Mouse (Mus musculus) layer of hippocampus, adult 9-10 months (tissue): ENCODE measurements around the gene Ssbp4.

Experiments used
- DNase-seq: peaks from one replicate; pipeline ENCODE4 v3.0.0; 2022; ENCODE audit warnings: low spot score

The Ssbp4 gene

DNA sequence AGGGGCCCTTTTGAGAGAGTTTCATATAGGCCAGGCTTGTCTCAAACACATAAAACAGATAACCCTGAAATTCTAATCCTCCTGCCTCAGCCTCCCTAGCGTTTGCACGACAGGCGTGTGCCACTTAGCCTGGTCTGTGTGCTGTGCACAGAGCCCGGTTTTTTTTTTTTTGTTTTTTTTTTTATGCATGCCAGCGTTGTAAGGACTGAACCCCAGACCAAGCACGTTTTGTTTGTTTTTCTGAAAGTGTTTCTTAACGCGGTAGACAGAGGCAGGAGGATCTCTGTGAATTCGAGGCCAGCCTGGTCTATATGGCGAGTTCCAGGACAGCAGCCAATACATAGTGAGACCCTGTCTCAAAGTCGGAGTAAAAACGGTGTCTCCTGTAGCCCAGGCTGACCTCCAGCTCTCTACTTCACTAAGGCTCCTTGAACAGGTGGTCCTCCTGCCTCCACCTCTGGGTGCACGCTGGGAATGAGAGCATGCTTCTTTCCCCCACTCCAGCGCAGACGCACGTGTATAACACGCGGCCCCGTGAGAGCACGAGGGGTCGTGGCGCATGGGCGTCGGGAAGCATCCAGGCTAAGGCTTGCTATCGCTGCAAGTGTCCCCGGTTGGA is at the start of gene Ssbp4:
Ssbp4 (minus strand) TSS at position 124 of the 619 bp plus-strand sequence.
- no peak for DNase-seq

DNA sequence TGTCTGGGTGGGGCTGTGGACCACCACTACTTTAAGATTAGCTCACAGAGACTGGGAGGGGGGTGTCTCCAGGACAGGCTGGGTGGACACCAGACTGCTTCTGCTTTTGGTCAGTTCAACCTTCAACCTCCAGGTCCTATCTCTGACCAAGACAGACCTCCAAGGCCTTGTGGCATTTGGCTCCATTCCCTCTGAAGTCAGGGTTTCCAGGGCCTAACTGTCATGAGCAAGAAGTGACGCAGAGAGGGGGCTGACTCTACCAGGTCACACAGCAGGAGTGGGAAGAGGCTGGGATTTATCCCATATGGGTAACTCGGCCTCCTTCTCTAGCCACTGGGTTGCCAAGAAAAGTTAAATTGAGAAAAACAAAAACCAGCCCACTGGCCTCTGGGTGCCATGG is 49.1 kb upstream of the Ssbp4 start:
- DNase-seq = no peak

DNA sequence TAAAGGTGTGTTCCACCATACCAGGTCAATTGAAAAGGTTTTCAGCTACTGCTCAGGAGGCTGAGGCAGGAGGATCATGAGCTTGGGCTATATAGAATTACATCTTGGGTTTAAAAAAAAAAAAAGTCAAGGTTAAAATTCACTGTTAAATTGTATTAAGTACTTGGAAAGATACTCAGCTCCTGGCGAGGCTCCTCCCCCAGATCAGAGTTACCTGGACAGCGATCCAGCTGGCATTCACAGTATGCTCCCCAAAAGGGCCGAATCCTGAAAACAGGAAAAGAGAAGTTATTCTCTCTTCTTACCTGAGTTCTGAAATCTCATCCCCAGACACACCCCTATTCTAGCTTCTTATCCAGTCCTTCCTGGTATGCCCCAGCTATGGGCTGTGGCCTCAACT is 48.5 kb upstream of the Ssbp4 start:
- DNase-seq = no peak

DNA sequence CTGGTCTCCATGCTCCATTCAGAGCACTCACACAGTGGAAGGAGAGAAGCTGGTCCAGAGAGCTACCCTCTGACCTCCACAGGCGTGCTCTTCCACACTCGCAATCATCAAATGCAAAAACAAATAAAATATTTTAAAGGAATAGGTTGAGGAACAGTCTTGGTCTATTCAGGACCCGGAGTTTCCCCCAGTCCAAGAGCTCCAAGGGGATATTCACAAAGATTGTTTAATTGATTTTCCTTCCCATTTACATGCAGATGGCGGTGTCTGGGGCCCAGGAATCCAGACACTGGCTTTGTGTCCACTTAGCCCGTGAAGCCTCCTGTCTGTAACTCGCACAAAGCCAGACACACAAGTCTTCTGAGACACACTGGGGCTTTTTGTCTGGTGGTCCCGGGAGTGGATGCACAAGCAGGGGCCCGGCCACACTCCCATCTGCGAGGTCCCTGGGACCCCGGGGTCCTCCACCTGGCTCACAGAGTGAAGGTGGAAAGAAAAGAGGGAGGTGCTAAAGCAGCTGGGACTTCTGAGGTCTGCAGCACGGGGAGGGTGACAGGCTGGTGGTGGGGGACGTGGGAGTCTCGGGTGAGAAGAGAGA is 47.6 kb upstream of the Ssbp4 start:
- DNase-seq = no peak

DNA sequence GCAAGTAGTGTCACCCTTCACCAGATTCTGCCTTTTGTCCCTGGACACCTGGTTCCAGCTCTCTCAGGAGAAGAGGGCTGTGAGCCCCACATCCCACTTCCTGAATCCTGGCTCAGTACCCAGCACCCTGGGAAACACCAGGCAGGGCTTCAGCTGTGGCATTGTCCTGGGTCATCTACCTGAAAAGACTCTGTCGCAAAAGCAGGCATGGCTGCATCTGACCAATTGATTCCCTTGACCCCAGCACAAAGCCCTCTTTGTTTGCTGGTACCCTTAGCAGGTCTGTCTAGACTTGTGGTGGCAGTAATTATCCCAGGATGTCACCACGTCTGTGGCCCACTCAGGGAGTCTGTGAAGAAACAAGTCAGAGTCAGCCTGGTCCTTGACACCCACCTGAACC is 46.8 kb upstream of the Ssbp4 start:
- no peak for DNase-seq

DNA sequence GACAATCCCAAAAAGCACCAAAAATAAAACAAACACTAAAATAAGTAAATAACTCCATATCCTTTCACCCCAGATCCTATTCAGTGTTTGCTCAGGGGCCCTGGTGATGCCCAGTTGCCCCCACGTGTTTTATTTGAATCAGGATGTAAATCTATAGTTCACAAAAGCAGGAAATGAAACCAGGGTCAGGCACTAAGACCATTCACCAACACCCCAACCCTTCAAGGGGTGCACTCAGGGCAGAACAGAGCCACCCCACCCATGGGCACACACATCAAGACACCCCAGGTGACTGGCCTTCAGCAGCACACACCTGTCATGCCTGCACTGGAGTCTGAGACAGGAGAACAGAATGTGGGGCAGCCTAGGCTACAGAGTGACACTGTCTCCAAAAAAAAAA is 45.4 kb upstream of the Ssbp4 start:
- no peak for DNase-seq

DNA sequence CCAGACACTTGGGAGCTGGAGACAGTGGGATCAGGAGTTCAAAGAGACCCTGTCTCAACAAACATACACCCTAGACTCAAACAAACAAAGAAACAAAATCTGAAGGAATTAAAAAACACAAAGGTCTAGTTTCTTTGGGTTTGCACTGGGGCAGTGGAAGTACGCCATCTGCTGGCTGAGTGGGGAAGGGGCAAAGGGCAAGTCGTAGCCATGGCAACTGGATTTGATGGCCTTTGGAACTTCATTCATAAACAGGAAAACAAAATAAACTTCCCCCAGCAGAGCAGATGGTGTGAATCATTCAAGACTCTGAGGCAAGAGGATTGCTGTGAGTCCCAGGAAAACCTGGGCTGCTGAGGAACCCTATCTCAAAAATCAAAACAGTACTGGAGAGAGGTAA is 44.6 kb upstream of the Ssbp4 start:
- DNase-seq = no peak

DNA sequence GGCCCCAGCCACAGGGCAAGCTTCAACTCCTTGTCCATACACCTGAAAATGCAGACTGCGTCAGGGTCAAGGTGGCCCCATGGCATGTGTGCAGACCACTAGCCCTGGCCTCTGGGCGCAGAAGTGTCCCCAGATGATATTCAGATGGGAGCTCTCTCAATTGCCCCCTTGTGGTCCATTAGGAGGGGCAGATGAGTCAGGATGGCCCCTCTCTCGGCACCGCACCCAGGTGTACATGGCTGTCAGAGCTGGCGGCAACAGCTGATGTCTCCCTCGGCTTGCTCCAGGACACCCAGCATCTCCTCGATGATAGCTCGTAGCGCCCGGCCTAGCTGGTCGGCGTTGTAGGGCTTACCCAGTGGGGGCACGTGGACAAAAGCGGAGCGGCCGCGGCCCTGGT is 41.7 kb upstream of the Ssbp4 start:
- DNase-seq = no peak

DNA sequence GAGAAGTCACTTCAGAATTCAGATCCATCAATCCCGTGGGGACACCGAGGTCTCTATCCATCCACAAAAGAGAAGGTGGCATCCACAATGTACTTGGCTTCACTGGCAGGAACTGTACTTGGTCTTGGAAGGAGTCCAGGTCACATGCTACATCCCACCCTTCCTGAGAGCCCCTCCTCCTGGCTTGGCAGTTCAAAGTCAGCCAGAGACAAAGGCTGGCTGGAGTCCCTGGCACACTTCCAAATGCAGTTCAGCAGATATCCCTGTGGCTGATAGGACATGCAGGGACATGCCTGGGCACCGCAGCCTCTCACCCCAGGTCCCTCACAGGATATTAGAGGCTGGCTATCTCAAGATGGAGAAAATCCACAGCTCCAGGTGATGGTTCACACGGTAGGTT is 40.7 kb upstream of the Ssbp4 start:
- DNase-seq = no peak

DNA sequence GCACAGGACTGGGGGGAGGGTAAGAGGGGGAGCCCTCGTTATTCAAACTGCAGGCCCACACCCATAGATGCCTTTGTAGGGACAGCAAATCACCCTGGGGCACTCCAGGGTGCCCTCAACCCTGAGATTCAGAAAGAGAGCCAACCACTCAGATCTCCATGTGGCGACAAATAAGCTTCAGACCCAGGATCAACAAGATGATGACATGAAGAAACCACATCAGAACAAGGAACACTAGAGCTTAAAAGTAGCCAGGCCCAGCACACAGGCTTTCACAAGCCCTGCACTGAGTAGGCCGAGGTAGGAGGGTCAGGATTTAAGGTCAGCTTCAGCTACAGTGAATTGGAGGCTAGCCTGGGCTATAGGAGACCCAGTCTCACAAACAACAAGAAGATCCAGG is 40.2 kb upstream of the Ssbp4 start:
- DNase-seq = no peak

DNA sequence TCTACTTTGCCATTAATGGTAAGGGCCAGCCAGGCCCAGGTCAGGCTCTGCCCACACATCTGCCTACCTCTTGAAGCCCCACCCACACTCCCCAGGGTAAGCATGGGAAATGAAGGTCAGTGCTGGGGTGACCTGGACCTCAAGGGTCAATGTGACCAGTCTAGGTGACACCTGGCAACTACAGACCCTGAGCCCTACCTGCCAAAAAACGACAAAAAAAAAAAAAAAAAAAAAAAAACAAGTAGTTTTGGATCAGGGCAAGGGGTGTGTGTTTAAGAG is 39.4 kb upstream of the Ssbp4 start:
- no peak for DNase-seq

DNA sequence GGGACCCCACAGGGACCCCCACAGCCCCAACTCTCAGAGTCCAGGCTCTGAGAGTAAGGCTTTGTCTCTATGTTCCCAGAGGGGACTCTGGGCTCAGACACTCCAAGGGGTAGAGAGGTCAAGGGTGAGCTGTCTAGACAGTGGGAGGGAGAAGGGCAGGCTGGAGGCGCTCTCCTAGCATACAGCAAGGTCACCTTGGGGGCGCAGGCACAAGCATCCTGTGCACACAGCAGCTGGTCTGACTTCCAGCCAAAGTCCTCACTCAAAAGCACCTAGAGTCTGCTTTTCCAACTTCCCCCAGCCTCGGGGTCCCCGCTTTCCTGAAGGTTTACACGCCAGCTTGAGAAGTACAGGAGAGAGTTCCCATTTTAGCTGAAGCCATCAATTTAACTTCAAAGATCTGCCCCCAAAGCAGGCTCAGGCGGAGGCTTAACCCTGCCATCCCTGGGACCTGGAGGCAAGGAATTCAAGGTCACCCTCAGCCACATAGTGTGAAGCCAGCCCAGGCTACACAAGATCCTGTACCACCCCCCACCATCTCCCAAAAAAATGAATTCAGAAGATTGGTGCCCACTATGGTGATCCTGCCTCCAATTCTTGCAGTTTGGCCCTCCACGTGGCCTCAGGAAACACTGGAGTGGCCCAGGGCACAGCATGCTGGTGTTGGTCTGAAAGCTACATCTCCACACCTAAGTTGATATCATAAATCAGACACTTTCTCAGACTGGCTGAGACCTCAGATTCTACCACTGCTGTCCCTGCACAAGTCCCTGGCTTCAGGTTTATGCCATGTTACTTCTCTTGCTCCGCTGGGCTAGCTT is 38.9 kb upstream of the Ssbp4 start:
- no peak for DNase-seq

DNA sequence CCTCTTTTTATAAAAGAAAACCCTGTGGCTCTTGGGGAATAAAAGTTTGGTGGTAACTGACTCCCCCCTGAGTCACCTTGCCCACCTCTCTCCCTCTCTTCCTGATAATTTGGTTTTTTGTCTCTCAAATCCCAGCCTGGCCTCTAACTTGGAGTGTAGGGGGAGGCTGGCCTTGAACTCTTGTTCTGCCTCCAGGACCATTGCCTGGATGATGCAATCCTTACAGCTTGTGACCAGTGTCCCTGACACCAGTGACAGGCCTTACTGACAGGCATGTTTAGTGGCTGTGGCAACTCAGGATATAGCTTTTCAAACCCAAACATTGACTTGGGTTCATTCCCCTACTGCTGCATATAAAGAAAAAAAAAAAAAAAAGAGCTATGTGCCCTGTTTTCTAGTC is 38.1 kb upstream of the Ssbp4 start:
- DNase-seq = no peak

DNA sequence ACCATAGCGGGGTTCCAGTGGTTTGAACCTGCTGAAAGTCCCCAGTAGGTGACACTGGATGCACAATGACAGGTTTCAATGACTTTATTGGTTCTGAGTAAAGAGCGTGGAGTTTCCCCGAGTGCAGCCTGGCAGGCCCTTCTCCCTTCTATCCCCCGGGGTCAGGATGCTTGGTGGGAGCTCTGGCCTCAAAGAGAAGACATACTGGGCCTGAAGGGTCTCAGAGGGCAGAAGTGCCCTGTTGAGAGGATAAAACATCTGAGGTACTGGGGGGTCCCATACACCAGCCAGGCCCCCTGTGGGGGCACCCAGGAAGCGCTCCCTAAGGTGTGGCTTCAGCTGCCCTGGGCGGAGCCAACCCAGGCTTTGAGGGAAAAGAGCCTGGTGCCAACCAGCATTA is 37.7 kb upstream of the Ssbp4 start:
- DNase-seq = no peak

DNA sequence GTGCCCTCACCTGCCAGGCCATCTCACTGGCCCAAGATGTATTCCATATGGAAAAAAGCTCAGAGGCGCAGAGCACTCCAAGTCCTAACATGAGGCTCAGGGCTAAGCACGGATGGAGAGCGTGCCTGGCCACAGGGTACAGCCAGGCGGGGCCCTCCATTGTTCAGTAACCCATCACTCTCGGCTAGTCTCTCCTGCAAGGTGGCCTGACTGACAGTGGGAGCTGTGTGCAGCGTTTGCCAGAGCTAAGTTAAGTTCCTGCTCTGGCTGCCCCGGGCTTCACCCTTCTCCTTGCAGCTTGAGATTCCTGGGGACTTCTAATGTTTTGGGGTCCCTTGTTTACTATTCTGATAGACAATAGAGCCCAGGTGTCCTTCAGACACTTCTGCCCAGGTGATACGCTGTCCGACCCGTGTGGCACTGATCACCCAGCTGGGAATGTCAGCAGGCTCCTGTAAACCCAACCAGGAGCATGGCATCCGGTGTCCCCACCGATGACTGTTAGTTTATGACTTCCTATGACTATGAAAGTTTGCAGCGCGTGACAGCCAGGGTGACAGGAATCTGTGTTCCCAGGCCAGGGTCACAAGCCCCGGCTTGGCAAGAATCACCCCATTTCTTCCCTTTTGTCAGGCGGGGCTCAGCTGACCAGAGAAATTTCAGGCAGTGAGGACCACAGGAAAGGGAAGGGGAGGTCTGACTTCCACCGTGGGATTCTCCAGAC is 37.0 kb upstream of the Ssbp4 start:
- DNase-seq = no peak

DNA sequence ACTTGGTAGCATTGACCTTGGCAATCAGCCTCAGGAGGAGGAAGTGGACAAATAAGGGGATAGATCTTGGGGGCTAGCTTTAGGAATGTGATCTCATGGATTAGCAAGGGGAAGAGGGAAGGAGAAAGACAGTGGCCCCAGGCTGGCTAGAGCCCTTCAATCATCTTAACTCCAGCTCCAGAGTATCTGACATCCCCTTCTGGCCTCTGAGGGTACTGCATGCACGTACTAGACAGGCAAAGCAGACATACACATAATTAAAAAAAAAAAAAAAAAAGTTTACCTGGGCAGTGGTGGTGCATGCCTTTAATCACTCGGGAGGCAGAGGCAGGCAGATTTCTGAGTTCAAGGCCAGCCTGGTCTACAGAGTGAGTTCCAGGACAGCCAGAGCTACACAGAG is 35.4 kb upstream of the Ssbp4 start:
- no peak for DNase-seq

DNA sequence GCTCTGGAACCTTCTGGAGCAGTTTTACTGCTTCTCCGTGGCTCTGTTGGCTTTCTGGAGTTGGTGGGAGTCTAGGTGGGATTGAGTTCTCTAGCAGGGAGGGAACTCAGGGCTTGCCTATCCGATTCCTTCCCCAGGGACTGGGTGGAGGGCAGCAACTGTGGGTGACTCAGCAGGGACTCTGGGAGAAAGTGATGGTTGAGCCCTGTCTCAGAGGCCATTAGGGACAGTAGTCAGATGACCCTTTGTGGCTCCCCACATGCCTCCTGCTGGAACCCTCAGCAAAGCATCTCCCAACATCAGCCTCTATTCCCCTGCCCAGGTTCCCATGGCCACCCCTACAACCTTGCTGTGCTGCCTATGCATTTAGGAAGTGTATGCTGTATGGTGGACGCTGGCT is 34.3 kb upstream of the Ssbp4 start:
- no peak for DNase-seq

DNA sequence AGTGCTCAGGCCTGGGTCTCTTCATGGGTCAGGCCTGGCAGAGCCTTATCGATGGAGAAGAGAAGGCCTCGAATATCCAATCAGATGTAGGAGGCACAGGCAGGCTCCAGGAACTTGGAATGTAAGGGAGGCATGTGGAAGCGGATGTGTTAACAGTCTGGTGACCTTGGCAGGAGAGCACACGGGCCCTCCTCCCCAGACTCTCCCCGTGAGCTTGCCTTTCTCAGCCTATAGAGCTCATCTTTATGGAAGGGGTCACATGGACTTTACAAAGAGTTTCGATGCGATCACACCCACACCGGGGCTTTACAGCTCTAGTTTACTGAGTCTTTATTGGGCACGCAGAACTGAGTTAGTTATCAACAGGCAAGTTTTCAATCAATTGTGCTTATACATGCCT is 30.1 kb upstream of the Ssbp4 start:
- no peak for DNase-seq

DNA sequence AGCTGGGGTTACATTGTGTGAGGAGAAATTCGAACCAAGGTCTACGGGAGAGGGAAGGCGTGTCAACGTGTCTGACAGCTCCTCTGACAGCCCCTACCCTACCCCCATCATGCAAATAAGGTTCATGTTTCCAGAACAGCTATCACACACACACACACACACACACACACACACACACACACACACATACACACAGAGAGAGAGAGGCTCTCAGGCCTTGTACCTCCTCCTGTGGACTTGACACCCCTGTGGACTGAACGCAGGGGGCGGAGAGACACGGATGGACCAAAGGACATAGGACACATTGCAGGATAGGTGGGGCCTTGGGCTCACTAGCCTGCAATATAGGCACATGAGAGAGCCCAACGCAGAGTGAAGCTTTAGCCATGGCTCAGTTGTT is 28.2 kb upstream of the Ssbp4 start:
- DNase-seq = no peak

DNA sequence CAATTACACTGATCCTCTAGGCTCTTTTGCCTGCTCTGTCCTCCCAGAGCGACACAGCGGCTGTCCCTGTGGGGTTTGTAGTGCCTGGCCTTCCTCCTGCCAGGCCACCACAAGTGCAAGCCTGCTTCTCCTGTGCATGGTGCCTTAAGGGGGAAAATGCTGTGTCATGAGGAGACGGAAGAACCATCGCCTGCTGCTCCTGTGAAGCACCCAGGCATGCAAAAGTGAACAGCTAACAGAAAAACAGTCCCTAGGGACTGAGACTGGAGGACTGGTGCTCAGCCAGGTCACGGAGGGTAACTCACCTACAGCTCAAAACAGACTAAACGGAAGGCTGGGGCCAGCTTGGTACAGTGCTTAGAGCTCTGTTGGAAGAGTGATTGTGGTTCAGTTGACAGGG is 26.9 kb upstream of the Ssbp4 start:
- no peak for DNase-seq

DNA sequence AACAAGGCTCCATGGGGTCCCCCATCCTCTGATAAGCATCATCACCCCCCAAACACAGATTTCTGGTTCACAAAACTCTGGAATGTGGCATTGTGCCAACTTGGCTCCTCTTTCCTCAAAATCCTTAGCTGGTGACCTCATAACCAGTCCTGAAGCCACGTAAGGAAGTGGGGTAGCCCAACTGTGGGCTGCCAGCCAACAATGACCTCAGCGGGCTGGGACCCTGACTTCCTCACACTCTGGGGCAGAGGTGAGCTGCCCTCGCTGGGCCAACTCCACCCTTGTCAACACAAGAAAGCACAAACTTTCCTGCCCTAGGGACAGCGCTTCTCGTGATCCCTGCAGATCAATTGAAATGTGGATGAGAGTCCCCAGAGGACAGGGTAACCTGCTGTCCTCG is 25.4 kb upstream of the Ssbp4 start:
- no peak for DNase-seq

DNA sequence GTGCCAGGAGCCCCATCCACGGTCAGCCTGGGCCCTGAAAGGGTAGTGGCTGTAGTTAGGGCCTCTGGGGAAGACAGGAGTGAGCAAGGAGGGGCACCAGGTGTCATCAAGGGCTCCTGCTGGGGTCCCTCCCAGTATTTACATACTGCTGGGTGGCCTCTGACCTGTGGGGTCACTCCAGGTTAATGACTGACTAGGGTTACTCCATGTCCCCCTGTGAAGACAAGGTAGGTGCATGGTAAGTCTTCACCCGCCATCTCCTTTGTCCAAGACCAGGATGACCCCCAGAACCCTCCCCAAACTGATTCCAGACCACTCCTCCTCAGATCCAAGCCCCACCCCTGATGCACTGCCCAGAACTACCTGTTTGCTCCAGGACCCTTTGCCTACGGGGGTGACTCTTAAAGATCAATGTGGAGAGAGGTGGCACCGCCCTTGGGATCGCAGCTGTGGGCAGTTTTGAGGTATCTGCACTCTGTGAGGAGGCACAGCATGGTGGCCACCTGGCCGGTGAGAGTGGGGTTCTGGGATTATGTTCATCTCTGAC is 23.7 kb upstream of the Ssbp4 start, which contains the start of gene Gdf15:
Gdf15 (minus strand) TSS at position 111 of the 547 bp plus-strand sequence.
- no peak for DNase-seq

DNA sequence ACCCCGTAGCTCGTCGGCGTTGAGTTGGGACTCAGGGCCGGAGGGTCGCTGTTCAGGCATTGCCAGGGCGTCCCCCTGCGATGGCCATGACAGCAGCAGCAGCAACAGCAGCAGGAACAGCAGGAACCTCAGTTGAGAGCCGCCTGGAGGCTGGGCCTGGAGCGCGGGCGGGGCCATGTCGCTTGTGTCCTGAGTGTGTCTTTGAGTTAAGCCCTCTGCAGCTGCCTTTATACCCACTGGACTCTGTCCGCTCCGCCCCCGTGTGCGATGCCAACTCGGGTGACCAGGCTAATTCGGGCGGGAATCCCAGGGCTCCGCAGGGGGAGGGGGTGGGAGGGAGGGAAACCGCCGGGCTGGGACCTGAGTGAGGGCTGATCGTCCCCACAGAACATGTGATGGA is 22.8 kb upstream of the Ssbp4 start:
- no peak for DNase-seq
